Mouse (Mus musculus) spleen, postnatal 4 days (tissue): ENCODE measurements around the gene Aldh3b3.

Source experiments
- DNase-seq, 2 experiments: peaks; one replicate each; pipeline ENCODE4 v3.0.0; 2022; ENCODE audit warnings: low spot score in 2 of 2

The Aldh3b3 gene

DNA sequence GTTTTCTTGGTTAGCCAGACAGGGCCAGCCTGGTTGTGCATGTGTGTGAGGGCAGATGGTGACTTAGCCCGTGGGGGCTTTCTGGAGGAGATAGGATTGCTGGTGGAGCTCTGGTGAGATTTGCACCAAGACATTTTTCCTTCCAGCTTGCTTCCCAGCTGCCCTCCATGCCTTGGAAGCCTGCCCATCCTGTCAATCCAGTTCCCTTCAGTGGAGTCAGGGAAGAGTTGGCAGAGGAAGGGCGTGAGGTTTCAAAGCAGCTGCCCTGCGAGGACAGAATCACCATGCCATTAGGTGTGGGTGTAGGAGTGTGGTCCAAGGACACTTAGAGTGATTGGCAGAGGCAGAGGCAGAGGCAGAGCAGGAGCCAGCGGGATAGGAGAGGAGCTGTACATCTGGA lies at the start of gene Aldh3b3:
Gene Aldh3b3, plus strand, starts transcription at position 176 of the 400 bp plus-strand sequence.
- no peak for DNase-seq

- no peak for DNase-seq
Measured at GRCm38 (mm10) chr19:3910206-3910605, 48.2 kb upstream of the Aldh3b3 start.

DNA sequence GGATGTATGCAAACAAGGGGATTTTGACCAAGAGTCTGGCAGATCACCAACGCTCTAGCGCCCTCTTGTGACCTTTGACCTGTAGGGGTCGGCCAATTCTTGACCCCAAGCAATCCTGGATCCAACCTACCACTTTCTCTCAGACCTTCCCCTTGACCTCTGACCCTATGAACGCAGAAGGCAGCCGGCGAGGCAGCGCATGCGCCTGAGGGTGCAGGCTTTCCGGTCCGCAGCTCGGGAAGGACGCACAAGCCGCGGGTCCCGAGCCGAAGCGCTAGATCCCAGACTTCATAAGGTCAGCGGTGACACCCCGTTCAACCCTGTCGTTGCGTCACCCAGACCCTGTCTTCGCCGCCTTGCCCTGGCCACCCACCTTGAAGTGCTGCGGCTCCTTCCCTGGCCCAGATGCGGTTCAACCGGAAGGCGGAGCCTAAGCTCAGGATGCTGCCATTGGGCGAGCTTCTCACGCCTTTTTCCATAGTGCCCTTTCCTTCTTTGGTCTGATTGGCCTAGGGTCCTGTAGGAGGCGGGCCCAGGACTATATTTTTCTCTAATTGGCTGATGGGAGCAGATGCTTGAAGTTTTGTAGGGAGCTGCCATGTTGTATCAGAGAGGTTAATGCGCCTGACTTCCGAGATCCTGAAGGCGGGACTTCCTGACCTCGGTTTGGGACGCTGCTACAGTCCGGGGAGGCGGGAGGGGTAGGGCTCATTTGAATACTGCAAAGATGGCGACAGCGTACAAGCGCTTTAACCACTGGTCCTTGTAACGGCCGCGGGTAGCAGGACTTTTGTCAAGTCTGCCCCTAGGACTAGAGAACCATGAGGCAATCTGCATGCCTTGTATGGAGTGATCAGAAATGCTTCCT lies 45.9 kb upstream of the Aldh3b3 start, which contains the start of gene Ndufs8:
Gene Ndufs8, minus strand, starts transcription at position 438 of the 868 bp plus-strand sequence.
- DNase-seq, result peak; percentile 89 to 91

DNA sequence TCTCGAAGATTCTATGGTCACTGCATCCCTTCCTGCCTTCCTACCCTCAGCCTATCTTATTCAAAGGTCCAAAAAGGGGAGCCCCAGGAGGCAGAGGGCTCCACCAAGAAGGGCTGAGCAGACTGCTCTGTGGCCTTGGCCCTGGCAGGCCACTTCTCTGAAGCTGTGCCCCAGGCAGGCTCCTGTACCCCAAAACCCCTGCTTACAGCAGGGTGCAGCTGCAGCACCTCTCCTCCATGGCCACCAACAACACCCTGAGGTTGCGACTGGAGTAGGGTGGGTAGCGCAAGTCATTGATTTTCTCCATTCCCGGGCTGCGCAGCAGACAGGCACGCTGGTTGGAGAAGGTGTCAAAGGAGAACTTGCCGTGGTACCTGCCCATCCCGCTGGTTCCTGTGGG lies 44.8 kb upstream of the Aldh3b3 start:
- peak in 1 of 2 experiments; percentile 15 for DNase-seq

DNA sequence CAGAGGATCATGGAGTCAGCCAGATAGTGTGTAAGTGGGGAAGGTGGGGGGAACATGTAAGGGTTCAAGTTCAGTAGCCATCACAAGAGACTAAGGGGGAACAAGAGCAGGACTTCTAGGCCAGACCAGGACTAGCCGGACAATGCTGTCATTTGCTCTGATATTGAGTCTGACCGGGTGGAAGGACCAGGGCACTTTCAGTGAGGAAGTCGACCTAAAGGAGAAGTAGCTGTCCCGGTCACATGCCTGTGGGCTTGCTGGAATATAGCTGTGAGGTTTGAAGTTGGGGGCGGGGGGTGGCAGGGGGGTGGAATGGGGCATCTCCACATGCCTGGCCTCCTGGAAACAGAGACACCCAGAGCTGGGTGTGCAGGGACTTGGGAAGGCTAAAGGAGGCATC lies 43.9 kb upstream of the Aldh3b3 start:
- DNase-seq, result peak in 1 of 2 experiments; percentile 15

GRCm38 (mm10) chr19:3916727-3917126 lies 41.7 kb upstream of the Aldh3b3 start:
- no peak for DNase-seq

GRCm38 (mm10) chr19:3919928-3920327 lies 38.5 kb upstream of the Aldh3b3 start:
- no peak for DNase-seq

DNA sequence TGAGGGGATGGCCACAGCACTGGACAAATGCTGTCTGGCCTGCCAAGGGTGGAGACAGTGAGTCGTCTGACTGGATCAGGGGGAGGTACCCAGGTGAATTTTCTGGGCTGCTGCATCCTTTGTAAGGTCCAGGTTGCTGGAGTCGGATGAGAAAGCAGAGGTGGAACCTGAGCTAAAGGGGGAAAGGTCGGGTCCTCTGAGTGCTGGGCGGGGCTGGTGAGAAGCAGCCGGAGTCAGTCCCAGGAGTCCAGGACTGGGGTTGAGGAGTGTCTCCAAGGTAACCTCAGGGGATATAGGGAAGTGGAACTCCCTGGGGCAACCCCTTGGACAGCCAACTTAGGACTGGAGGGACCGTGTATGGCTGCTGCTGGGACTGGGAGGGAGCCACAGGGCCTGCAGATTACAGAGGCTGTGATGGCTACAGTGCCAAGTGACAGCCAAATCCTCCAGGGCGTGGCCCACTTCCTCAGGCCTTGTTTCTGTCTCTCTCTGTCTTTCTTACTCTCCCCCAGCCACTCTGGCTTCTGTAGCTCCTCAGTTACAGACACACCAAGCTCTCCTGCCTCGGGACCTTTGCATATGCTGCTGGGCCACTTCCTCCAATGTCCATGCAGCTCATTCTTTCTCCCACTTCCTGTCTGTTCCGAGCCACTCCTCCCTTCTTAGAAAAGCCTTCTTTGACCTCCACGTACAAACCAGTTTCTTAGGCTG lies 35.6 kb upstream of the Aldh3b3 start:
- peak in 1 of 2 experiments; percentile 47 for DNase-seq

DNA sequence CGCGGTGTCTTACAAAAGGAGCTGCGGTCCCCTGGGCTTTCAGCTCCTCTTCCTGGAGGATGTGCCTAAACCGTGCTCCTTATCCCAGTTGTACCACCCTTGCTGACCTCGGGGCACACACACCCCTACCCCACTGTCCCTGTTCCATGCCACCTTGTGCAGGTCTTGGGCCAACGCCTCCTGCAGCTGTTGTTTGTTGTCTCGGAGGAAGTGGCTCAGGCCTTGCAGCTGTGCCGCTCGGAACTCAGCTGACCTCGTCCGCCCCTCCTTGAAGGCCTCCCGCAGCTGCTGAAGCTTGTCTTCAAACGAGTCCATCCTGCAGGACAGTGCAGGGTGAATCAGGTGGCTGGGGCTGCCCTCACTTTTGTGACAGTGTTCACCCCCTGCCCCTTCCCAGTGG lies 34.9 kb upstream of the Aldh3b3 start:
- DNase-seq, result peak in 1 of 2 experiments; percentile 68

GRCm38 (mm10) chr19:3924190-3924589 lies 34.3 kb upstream of the Aldh3b3 start:
- peak in 1 of 2 experiments; percentile 13 for DNase-seq

DNA sequence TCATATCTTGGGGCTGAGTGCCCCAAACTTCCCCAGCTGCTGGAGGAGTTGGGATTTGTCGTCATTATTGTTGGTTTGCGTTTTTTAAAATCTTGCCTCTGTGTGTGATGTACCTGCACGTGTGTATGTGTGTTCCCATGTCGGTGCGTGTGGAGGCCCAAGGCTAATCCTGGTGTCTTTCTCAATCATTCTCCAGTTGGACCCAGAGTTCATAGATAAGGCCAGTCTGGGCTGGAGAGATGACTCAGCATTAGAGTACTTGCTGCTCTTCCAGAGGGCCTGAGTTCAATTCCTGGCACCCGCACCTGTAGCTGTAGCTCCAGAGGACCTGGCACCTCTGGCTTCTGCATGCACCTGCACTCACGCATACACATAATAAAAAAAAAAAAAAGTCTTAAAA lies 33.6 kb upstream of the Aldh3b3 start:
- DNase-seq, result no peak

GRCm38 (mm10) chr19:3925859-3926258 lies 32.6 kb upstream of the Aldh3b3 start:
- no peak for DNase-seq

DNA sequence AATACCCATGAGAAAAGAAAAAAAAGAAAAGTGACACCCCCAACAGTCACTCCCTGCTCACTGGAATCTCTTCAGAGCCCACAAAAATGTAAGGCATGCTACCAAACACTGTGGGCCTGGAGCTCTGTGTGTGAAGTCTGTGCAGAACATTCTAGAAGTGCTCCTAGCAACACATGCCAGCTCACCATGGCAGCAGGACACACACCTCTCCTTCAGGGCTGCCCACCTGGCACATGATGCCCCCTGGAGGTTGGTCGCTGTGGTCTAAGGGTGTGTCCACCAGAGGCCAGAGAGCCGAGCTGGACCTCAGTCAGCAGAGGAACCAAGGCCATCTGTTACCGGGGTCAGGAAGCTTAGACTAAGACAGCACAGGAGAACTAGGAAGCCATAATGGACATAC lies 32.2 kb upstream of the Aldh3b3 start:
- DNase-seq, result no peak

DNA sequence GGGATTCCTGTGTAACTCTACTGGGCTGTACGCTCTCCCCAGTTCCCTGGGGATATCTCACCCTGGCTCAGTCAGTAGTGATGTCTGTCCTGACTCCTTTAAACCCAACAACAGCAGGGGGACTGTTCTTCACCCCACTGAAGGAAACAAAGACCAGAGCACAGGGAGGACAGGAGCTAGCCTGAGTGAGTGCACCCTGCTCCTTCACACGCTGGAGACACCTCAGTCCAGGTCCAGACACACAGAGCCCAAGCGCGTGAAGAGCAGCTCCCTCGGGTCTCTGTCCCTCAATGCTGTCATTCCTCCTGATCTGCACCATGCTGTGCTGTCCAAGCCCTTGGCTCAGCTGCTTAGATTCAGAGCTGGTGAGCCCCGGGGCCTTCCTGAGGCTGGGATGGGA lies 31.8 kb upstream of the Aldh3b3 start:
- DNase-seq, result no peak

- DNase-seq, result no peak
Measured at GRCm38 (mm10) chr19:3927989-3928388, 30.5 kb upstream of the Aldh3b3 start.

- DNase-seq, result no peak
Measured at GRCm38 (mm10) chr19:3928779-3929178, 29.7 kb upstream of the Aldh3b3 start.

DNA sequence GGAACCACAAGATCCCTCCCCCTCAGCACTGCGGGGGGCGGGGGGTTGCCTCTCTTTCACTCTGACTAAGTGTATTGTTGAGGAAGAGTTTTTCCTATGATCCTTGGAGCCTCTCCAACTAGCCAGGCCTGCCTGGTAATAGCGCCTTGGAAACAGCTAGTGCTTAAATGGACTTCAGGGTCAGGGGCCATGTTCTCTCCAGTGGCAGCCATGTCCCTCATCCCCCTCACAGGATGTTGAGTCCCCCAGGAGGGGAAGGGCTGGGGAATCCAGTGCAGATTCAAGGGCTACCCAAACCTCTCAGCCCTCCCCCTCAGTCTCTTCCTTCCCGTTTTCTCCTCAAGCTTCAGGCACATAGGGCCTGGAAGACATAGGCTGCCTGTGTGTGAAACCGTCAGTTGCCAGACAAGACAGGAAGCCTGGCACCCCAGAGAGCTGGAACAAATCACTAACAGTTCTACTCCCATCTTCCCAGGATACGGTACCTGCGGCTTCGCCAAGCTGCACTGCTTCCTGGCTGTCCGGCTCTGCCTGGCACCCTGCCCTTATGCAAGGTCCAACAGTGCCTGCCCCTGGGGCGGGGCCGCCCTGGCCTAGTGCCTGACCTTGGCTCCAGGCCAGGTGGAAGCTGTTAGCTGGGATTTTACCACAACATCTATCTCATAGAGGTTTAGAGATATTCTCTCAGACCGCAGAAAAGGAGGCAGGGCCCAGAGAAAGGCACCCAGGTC lies 29.1 kb upstream of the Aldh3b3 start, which contains the start of gene Aldh3b1:
Gene Aldh3b1, minus strand, starts transcription at position 598 of the 731 bp plus-strand sequence.
- peak; percentile 68 to 76 for DNase-seq

GRCm38 (mm10) chr19:3930262-3931057 lies 28.0 kb upstream of the Aldh3b3 start:
- peak; percentile 16 to 66 for DNase-seq

DNA sequence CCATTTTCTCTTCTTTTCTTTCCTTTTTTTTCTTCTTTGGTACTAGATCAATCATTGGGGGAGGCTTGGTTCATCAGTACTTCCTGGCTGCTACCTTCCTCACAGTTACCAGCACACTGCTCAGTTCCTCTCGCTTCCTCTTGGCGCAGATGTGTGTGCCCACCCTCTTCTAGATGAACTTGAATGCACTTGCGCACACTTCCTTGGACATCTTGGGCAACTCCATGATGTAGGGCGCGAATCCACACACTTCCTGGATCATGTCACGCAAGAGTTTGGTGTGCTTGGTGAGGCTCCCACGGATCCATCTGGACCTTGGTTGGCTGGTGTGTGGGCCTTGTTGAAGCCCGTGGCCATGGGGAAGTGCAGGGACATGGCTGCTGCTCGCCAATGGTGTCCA lies 26.7 kb upstream of the Aldh3b3 start:
- DNase-seq, result no peak

DNA sequence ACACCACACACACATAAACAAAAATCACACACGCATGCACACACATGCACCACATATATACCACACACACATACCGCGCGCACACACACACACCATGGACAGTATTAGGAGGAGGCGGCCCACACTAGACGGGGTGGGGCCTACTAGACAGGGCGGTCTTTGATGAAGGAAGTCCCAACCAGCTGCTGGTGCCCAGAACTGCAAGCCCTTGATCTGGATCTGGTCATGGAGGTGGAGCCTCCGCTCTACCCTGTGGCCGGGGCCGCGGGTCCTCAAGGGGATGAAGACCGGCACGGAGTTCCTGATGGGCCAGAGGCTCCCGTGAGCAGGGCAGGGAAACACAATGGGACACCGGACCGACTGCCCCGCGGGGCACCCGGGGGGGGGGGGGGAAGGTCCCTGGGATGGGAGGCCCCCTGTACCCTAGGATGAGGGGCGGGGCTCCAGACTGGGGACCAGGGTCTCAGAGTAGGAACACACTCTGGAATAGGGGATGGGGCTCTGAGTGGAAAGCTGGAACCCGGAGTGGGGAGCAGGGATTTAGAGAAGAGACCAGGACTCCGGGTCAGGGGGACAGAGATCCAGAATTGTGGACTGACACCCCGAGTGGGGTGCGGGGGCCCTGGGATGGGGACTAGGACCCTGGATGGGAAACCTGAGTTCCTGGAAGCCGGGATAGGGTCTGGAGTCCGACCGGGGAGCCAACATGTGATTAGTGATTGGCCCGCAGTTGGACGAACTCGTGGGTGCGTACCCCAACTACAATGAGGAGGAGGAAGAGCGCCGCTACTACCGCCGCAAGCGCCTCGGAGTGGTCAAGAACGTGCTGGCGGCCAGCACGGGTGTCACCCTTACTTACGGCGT lies 23.2 kb upstream of the Aldh3b3 start, which contains the start of gene Unc93b1:
Gene Unc93b1, plus strand, starts transcription at position 155 of the 864 bp plus-strand sequence.
- DNase-seq, result peak; percentile 71 to 85
